Mouse (Mus musculus) neural tube, embryonic 11.5 days (tissue): ENCODE measurements around the gene Man2b1. TPM values are rescaled to one million over a fixed set of nuclear protein-coding genes. Genes with fewer than 3 reads are reported as not detected.
"Not testable (repeated sequence)": the region's sequence is repeated elsewhere in the genome, so short reads cannot be mapped to it uniquely, and the experiment has no call there.

Experiments used
- ATAC-seq: fragments of 200-750 bp; cut with Nextera tagmentation; 2 replicates; pipeline ENCODE4 v1.8.0; 2017; ENCODE audit warnings: moderate number of reproducible peaks, mild to moderate bottlenecking, moderate TSS enrichment, moderate library complexity; ENCODE audit not compliant: insufficient read depth, low FRiP score, low TSS enrichment
- DNase-seq: peaks from one replicate; pipeline ENCODE4 v3.0.0-alpha.2; 2015; ENCODE audit warnings: low spot score
- H3K27ac ChIP-seq: fragments of 300-500 bp; sonication (generic); 2 replicates; pipeline ENCODE4 v1.5.1; 2014; ENCODE audit warnings: low read depth, mild to moderate bottlenecking, low read length
- H3K27me3 ChIP-seq: fragments of 300-500 bp; sonication (generic); 2 replicates; pipeline ENCODE4 v1.6.1; 2014; ENCODE audit warnings: mild to moderate bottlenecking, low read length, mixed read lengths; ENCODE audit not compliant: control insufficient read depth, insufficient read depth
- H3K36me3 ChIP-seq: fragments of 300-500 bp; sonication (generic); 2 replicates; pipeline ENCODE4 v1.6.1; 2014; ENCODE audit warnings: mild to moderate bottlenecking, low read length, moderate library complexity, mixed read lengths; ENCODE audit not compliant: control insufficient read depth, insufficient read depth
- H3K4me1 ChIP-seq: fragments of 300-500 bp; sonication (generic); 2 replicates; pipeline ENCODE4 v1.6.1; 2014; ENCODE audit warnings: low read length, mixed read lengths; ENCODE audit not compliant: control insufficient read depth, insufficient read depth
- H3K4me2 ChIP-seq: fragments of 300-500 bp; sonication (generic); 2 replicates; pipeline ENCODE4 v1.6.1; 2014; ENCODE audit warnings: low read depth, mild to moderate bottlenecking, moderate library complexity
- H3K4me3 ChIP-seq: fragments of 300-500 bp; sonication (generic); 2 replicates; pipeline ENCODE4 v1.5.1; 2014; ENCODE audit warnings: low read depth, low read length
- H3K9ac ChIP-seq: fragments of 300-500 bp; sonication (generic); 2 replicates; pipeline ENCODE4 v1.6.1; 2014; ENCODE audit warnings: mild to moderate bottlenecking, low read length
- H3K9me3 ChIP-seq: fragments of 300-500 bp; sonication (generic); 2 replicates; pipeline ENCODE4 v1.6.1; 2016; ENCODE audit warnings: low read length; ENCODE audit not compliant: control insufficient read depth
- WGBS: fragments of 180-500 bp; shearing (Covaris S2); extraction: QIAGEN DNeasy Blood & Tissue Kit; methylation state at CpG from one replicate; pipeline ENCODE4 v1.1.7; 2014; 5-methylcytosine and 5-hydroxymethylcytosine counted together
- polyA plus RNA-seq: library from polyadenylated mRNA; unstranded; fragments of >200 nt; fragmentation: Nextera tagmentation; extraction: Ambion mirVana; gene quantifications from 2 replicates; pipeline ENCODE4 v1.2.1, GENCODE M21; 2014

The Man2b1 gene
- polyA plus RNA-seq, 1 experiment from 2014 or later: 17.4 TPM

DNA sequence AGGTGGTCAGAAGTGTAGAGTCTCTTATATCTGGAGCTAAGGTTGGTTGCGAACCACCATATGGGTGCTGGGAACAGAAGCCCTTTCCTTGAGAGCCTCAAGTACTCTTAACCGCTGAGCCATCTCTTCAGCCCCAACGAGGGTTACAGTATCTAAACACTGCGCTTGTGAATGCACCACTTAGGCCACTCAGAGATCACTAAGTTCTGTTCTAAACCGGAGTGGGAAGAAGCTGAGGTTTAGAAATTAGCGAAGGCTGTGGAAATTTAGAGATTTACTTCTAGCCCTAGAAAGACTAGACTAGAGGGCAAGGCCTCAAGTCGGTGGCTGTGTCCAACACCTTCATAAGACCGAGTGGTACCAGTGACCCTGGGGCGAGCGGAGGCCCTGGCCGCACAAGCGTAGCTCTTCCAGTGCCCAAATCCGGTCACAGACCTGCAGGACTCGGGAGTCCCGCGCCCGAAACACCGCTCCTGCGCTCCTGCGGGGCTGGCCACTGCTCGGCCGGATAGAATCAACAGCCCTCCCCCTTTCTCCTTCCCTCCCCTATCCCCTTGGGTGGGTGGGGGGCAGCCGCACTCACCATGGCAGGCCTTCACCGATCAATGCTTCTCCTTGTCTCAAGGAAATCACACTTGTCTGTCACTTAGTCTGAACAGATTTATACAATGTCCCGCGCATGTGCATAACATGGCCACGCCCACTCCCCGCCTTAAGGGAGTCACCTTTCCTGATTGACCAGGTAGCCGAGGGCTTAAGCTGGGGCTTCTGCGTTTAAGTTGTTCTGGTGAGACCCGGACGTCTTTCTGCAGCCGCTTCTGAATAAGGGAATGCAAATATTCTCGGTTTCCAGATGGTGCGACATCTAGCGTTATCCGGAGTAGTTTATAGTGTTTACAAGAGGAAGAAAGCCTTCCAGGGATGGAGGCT, 36.2 kb downstream of the Man2b1 start:
- ATAC-seq (peak; percentile 55; the same call in 1 of the 2 replicates), DNase-seq (peak; percentile 80)
- no peaks in the 10 kb centered on the region for H3K9me3 ChIP-seq
- no peak overlapping the region for H3K27ac ChIP-seq
- no peaks in the 10 kb centered on the region for H3K4me1 ChIP-seq
- no peaks in the 10 kb centered on the region for H3K27me3 ChIP-seq
- peak overlapping the region; percentile 47 for H3K4me3 ChIP-seq
- no peaks in the 10 kb centered on the region for H3K36me3 ChIP-seq
- peak overlapping the region; percentile 64 for H3K9ac ChIP-seq
- WGBS: 9% methylated on average over 36 of the region's 37 CpGs
- H3K4me2 ChIP-seq: peak overlapping the region; percentile 73

DNA sequence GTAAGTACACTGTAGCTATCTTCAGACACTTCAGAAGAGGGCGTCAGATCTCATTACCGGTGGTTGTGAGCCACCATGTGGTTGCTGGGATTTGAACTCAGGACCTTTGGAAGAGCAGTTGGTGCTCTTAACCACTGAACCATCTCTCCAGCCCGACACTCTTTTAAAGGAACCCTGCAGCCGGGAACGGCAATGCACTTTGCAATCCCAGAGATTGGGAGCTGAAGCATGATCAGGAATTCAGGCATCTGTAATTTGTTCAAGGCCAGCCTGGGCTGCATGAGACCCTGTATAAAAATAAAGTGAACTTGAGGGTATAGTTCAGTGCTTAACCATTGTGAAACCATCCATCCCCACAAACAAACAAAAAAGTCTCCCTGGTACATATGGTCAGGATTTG, 37.2 kb downstream of the Man2b1 start:
- DNase-seq, H3K27me3 ChIP-seq, H3K27ac ChIP-seq, H3K9me3 ChIP-seq, ATAC-seq, H3K4me1 ChIP-seq, H3K4me2 ChIP-seq, H3K9ac ChIP-seq, H3K36me3 ChIP-seq, H3K4me3 ChIP-seq: not testable (repeated sequence)
- WGBS: 75% methylated on average over 5 of the region's 5 CpGs

DNA sequence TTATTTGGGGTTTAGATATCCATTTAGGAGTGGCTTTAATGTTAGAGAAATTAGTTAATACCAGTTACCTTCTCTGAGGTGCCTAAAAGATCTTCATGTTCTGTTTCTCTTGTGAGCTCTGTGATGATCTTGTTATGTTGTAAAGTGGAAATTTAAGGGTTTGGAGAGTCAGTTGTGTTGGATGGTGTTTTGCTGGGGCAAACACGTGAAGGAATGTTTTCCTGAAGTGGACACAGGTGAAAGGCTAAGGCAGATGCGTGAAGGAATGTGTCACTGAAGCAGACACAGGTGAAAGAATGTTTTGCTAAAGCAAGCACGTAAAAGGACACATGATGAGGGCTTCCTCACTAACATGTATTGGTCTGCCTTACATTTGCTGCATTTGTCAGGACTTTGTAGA, 39.9 kb downstream of the Man2b1 start, which contains the start of gene Zfp791:
TSS of gene Zfp791 (minus strand) at position 101 of the 400 bp plus-strand sequence.
- DNase-seq (no peak), ATAC-seq (no peak)
- Histone ChIP-seq H3K27ac (no peak within 1 kb of the TSS), H3K9ac (no peak within 1 kb of the TSS), H3K4me2 (no peak within 1 kb of the TSS), H3K4me3 (no peak within 1 kb of the TSS), H3K9me3 (no peaks in the 10 kb centered on the region), H3K36me3 (no peaks in the 10 kb centered on the region), H3K4me1 (no peaks in the 10 kb centered on the region), H3K27me3 (no peaks in the 10 kb centered on the region)
- 74% methylated on average over 3 of the region's 3 CpGs for WGBS

GRCm38 (mm10) chr8:85123691-85124090, 40.6 kb downstream of the Man2b1 start:
- H3K27ac ChIP-seq: no peak overlapping the region
- H3K9me3 ChIP-seq: no peaks in the 10 kb centered on the region
- H3K4me3 ChIP-seq: no peak overlapping the region
- no peaks in the 10 kb centered on the region for H3K36me3 ChIP-seq
- no peaks in the 10 kb centered on the region for H3K4me1 ChIP-seq
- DNase-seq (no peak), ATAC-seq (no peak)
- no peaks in the 10 kb centered on the region for H3K27me3 ChIP-seq
- 91% methylated on average over 8 of the region's 8 CpGs for WGBS
- no peak overlapping the region for H3K9ac ChIP-seq
- no peak overlapping the region for H3K4me2 ChIP-seq

- H3K4me1 ChIP-seq: no peaks in the 10 kb centered on the region
- ATAC-seq: no peak
- WGBS: 87% methylated on average over 1 of the region's 1 CpGs
- 0 out of 2 replicates have a peak, but pooled peaks cover 3% of the 10 kb centered on the region for H3K27me3 ChIP-seq
- H3K9me3 ChIP-seq: no peaks in the 10 kb centered on the region
- no peaks in the 10 kb centered on the region for H3K36me3 ChIP-seq
- DNase-seq: no peak
- no peak overlapping the region for H3K27ac ChIP-seq
- no peak overlapping the region for H3K9ac ChIP-seq
- no peak overlapping the region for H3K4me2 ChIP-seq
- no peak overlapping the region for H3K4me3 ChIP-seq
Observed at GRCm38 (mm10) chr8:85132335-85132734, 49.3 kb downstream of the Man2b1 start.

GRCm38 (mm10) chr8:85135690-85136089, 52.6 kb downstream of the Man2b1 start:
- not testable (repeated sequence) for H3K9me3 ChIP-seq, ATAC-seq, DNase-seq, H3K4me3 ChIP-seq, H3K27ac ChIP-seq, H3K4me1 ChIP-seq, H3K27me3 ChIP-seq, H3K36me3 ChIP-seq, H3K4me2 ChIP-seq, H3K9ac ChIP-seq
- WGBS: 97% methylated on average over 2 of the region's 2 CpGs

- H3K4me1 ChIP-seq: no peaks in the 10 kb centered on the region
- WGBS: 97% methylated on average over 4 of the region's 4 CpGs
- H3K27ac ChIP-seq: no peak overlapping the region
- H3K9me3 ChIP-seq: no peaks in the 10 kb centered on the region
- ATAC-seq (no peak), DNase-seq (no peak)
- no peaks in the 10 kb centered on the region for H3K36me3 ChIP-seq
- H3K4me2 ChIP-seq: no peak overlapping the region
- no peak overlapping the region for H3K9ac ChIP-seq
- no peak overlapping the region for H3K4me3 ChIP-seq
- no peaks in the 10 kb centered on the region for H3K27me3 ChIP-seq
Observed at GRCm38 (mm10) chr8:85142516-85142915, 59.4 kb downstream of the Man2b1 start.
